Mouse (Mus musculus): ENCODE measurements at regions not wholly inside any gene's neighbourhood (a gene's known extent, or its start where the extent isn't known, plus 50 kb on each side); places are given as distances from the start of the nearest gene placed in this dataset.

GRCm38 (mm10) chr9:99770696-99771095 is 53.6 kb upstream of the Cldn18 start:
- Histone ChIP-seq H3K4me1 (ENCODE audit: control insufficient read depth in 2 of 2, insufficient read depth in 2 of 2, low read length in 2 of 2, poor library complexity in 1 of 2) (peaks cover 0 to 4% of the 10 kb centered on the region in 2 experiments; a peak in 1 of 4 replicates), H3K9ac (ENCODE audit: insufficient read depth, low read depth, low read length, poor library complexity, severe bottlenecking) (no peak overlapping the region), H3K27ac (ENCODE audit: insufficient read depth, low read depth, low read length, poor library complexity, severe bottlenecking) (no peak overlapping the region), H3K9me3 (ENCODE audit: control insufficient read depth, insufficient read depth, low read depth, low read length) (no peaks in the 10 kb centered on the region), H3K36me3 (ENCODE audit: control insufficient read depth, insufficient read depth, low read length, poor library complexity, severe bottlenecking) (no peaks in the 10 kb centered on the region), H3K4me3 (ENCODE audit: insufficient read depth in 1 of 2, low read depth in 1 of 2, low read length in 2 of 2, poor library complexity in 1 of 2, severe bottlenecking in 1 of 2) (no peak overlapping the region)
- DNase-seq (ENCODE audit: low read depth, low spot score), result peak; percentile 27
- in situ Hi-C loops (cut with MboI; ENCODE audit: low sequenced_read_pairs in 2 of 2, unreplicated experiment in 2 of 2), result loop anchor here in 1 of 2 experiments (25.0 kb wide), 1 partner anchor 617 kb away; no protein-coding TSS in a partner anchor
- no peak for TF ChIP-seq ZNF384 (IDR thresholded peaks at IDR 0.05; ENCODE audit: low read depth, low read length)
- no peak for TF ChIP-seq MAFK (IDR thresholded peaks at IDR 0.05; ENCODE audit: insufficient read depth, low read depth, low read length)
- TF ChIP-seq CHD2 (IDR thresholded peaks at IDR 0.05; ENCODE audit: low read depth, low read length), result no peak
- TF ChIP-seq HCFC1 (IDR thresholded peaks at IDR 0.05; ENCODE audit: borderline replicate concordance, insufficient read depth, low read length), result no peak
- no peak for TF ChIP-seq ZC3H11A (IDR thresholded peaks at IDR 0.05; ENCODE audit: borderline replicate concordance, low read depth, low read length)
